Mouse (Mus musculus): ENCODE data around the gene Chpf.

- TF ChIP-seq CTCF (IDR thresholded peaks at IDR 0.05; ENCODE audit: insufficient read depth, low read length), result no peak
- TF ChIP-seq POLR2A (IDR thresholded peaks at IDR 0.05; ENCODE audit: borderline replicate concordance, extremely low read depth, low read depth, low read length), result no peak
Observed at GRCm38 (mm10) chr1:75511437-75512210, 32.5 kb upstream of the Chpf start.
